Mouse (Mus musculus) layer of hippocampus, adult 2 months (tissue): ENCODE data around the gene Zbtb44. TPM values are rescaled to one million over a fixed set of nuclear protein-coding genes. Genes with fewer than 3 reads are reported as not detected.

Source experiments
- DNase-seq, 2 experiments: peaks; one replicate each; pipeline ENCODE4 v3.0.0; 2022; ENCODE audit warnings: low spot score in 2 of 2
- H3K27ac ChIP-seq: fragments of 200-600 bp; 2 replicates; pipeline ENCODE4 v1.8.1; 2022
- H3K4me3 ChIP-seq: fragments of 200-600 bp; 2 replicates; pipeline ENCODE4 v1.8.1; 2022; ENCODE audit warnings: mild to moderate bottlenecking
- CTCF ChIP-seq: fragments of 200-600 bp; conservative IDR thresholded peaks from 2 replicates; pipeline ENCODE4 v1.8.1; 2022; ENCODE audit warnings: antibody characterized with exemption, mild to moderate bottlenecking, moderate library complexity
- long read RNA-seq, 2 experiments: library from polyadenylated mRNA; stranded (forward); transcript quantifications; one replicate each; pipeline ENCODE4 v2.0.0; 2021; ENCODE audit warnings: borderline mapping rate in 2 of 2
- total RNA-seq, 2 experiments: library from RNA; stranded (reverse); gene quantifications; 2 replicates each; pipeline ENCODE4 v1.2.3; 2021

Zbtb44 gene
- 10 to 100 TPM; 39.5 to 41.6 TPM for total RNA-seq
- long read RNA-seq, experiment 1, full-length matches to known transcripts: 2 of 8 reads
- long read RNA-seq, experiment 1, partial matches to known transcripts: 1 of 8 reads
- long read RNA-seq, experiment 1, other reads (novel, unspliced or antisense): 5 of 8 reads
- long read RNA-seq, experiment 2, full-length matches to known transcripts: 6 of 16 reads
- long read RNA-seq, experiment 2, partial matches to known transcripts: 0 of 16 reads
- long read RNA-seq, experiment 2, other reads (novel, unspliced or antisense): 10 of 16 reads

GRCm38 (mm10) chr9:31030532-31031413 is at the start of gene Zbtb44:
Zbtb44 (plus strand) TSS chr9:31030644.
- H3K4me3 ChIP-seq: peak within 1 kb of the TSS; percentile 65

GRCm38 (mm10) chr9:30985782-30986181 is 44.7 kb upstream of the Zbtb44 start:
- Histone ChIP-seq H3K27ac (no peak overlapping the region), H3K4me3 (no peak overlapping the region)
- TF ChIP-seq CTCF: no peak
- no peak for DNase-seq

More at GRCm38 (mm10) chr9:31030532-31031413, at the start of gene Zbtb44:
- peak within 1 kb of the TSS; percentile 100 for H3K27ac ChIP-seq
- no peak for TF ChIP-seq CTCF
- peak in 1 of 2 experiments; percentile 61 for DNase-seq

- Histone ChIP-seq H3K27ac (no peak overlapping the region), H3K4me3 (no peak overlapping the region)
- no peak for TF ChIP-seq CTCF
- DNase-seq: no peak
Observed at GRCm38 (mm10) chr9:30993106-30993505, 37.3 kb upstream of the Zbtb44 start.

GRCm38 (mm10) chr9:30996590-30997562 is 33.6 kb upstream of the Zbtb44 start:
- H3K27ac ChIP-seq: no peak overlapping the region
- no peak overlapping the region for H3K4me3 ChIP-seq
- DNase-seq: no peak
- TF ChIP-seq CTCF: no peak

GRCm38 (mm10) chr9:31000641-31001040 is 29.8 kb upstream of the Zbtb44 start:
- no peak for TF ChIP-seq CTCF
- Histone ChIP-seq H3K27ac (no peak overlapping the region), H3K4me3 (no peak overlapping the region)
- no peak for DNase-seq

GRCm38 (mm10) chr9:31002528-31002927 is 27.9 kb upstream of the Zbtb44 start:
- Histone ChIP-seq H3K27ac (no peak overlapping the region), H3K4me3 (no peak overlapping the region)
- no peak for TF ChIP-seq CTCF
- no peak for DNase-seq

- DNase-seq: no peak
- H3K27ac ChIP-seq: no peak overlapping the region
- no peak for TF ChIP-seq CTCF
- H3K4me3 ChIP-seq: no peak overlapping the region
Observed at GRCm38 (mm10) chr9:31009334-31009733, 21.1 kb upstream of the Zbtb44 start.

- Histone ChIP-seq H3K27ac (no peak overlapping the region), H3K4me3 (no peak overlapping the region)
- TF ChIP-seq CTCF: no peak
- DNase-seq: no peak
Observed at GRCm38 (mm10) chr9:31010040-31010439, 20.4 kb upstream of the Zbtb44 start.

GRCm38 (mm10) chr9:31010749-31011148 is 19.7 kb upstream of the Zbtb44 start:
- TF ChIP-seq CTCF: no peak
- DNase-seq: peak in 1 of 2 experiments; percentile 39
- H3K27ac ChIP-seq: no peak overlapping the region
- H3K4me3 ChIP-seq: no peak overlapping the region

GRCm38 (mm10) chr9:31011533-31011932 is 18.9 kb upstream of the Zbtb44 start:
- no peak for TF ChIP-seq CTCF
- Histone ChIP-seq H3K4me3 (no peak overlapping the region), H3K27ac (no peak overlapping the region)
- no peak for DNase-seq

- Histone ChIP-seq H3K4me3 (no peak overlapping the region), H3K27ac (no peak overlapping the region)
- no peak for TF ChIP-seq CTCF
- no peak for DNase-seq
Observed at GRCm38 (mm10) chr9:31012674-31013073, 17.8 kb upstream of the Zbtb44 start.

- no peak overlapping the region for H3K27ac ChIP-seq
- no peak overlapping the region for H3K4me3 ChIP-seq
- DNase-seq: no peak
- no peak for TF ChIP-seq CTCF
Observed at GRCm38 (mm10) chr9:31013415-31013814, 17.0 kb upstream of the Zbtb44 start.

GRCm38 (mm10) chr9:31017616-31018015 is 12.8 kb upstream of the Zbtb44 start:
- Histone ChIP-seq H3K4me3 (no peak overlapping the region), H3K27ac (no peak overlapping the region)
- no peak for TF ChIP-seq CTCF
- no peak for DNase-seq
